Mouse (Mus musculus): ENCODE data around the gene Chchd10. TPM values are rescaled to one million over a fixed set of nuclear protein-coding genes. Genes with fewer than 3 reads are reported as not detected.

Gene Chchd10
- total and polyA plus RNA-seq, 3 experiments = 147 to 540 (median 254) TPM

DNA sequence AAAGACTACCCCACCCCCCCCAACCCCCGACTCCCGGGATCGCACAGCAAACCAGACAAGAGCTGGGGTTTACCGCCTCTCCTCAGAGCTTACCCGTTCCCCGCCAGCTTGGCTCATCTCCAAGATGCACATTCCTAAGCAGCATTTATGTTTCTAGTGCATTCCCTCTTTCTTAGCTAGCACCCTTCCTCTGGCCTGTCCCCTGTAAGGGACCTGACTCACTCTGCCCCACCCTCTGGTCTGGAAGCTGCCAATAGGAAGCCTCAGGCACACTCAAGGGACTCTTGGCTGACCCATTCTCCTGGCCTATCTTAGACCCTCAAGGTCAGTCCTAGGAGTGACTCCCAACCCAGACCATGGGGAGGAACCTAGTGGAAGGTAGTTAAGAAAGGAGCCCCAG, 2.6 kb upstream of the Chchd10 start:
- no peak for TF ChIP-seq ZNF384 (IDR thresholded peaks at IDR 0.05; ENCODE audit: low read depth, low read length)
- TF ChIP-seq TCF12 (IDR thresholded peaks at IDR 0.05; ENCODE audit: low read depth, low read length) = no peak
- TF ChIP-seq MAX (IDR thresholded peaks at IDR 0.05; ENCODE audit: low read length) = no peak
- no peak for TF ChIP-seq ZMIZ1 (IDR thresholded peaks at IDR 0.05; ENCODE audit: low read depth, low read length)
- no peak for TF ChIP-seq E2F4 (IDR thresholded peaks at IDR 0.05; ENCODE audit: insufficient replicate concordance, low read depth, low read length)
- no peak for TF ChIP-seq MAFK (IDR thresholded peaks at IDR 0.05; ENCODE audit: insufficient replicate concordance, low read length)
- TF ChIP-seq JUN (IDR thresholded peaks at IDR 0.05; ENCODE audit: insufficient read depth, low read depth, low read length) = no peak
- TF ChIP-seq ETS1 (conservative IDR thresholded peaks at IDR 0.05; ENCODE audit: low read depth, low read length) = no peak
- no peak for TF ChIP-seq USF1 (IDR thresholded peaks at IDR 0.05; ENCODE audit: low read depth, low read length)
- TF ChIP-seq SIN3A (IDR thresholded peaks at IDR 0.05; ENCODE audit: low read length) = no peak
- no peak for TF ChIP-seq HCFC1 (IDR thresholded peaks at IDR 0.05; ENCODE audit: low read depth, low read length)
- no peak overlapping the region for H3K27ac ChIP-seq (ENCODE audit: insufficient read depth, low read depth)
- H3K79me2 ChIP-seq (replicated peaks; ENCODE audit: control insufficient read depth, extremely low read depth, insufficient read depth, poor library complexity, severe bottlenecking) = no peaks in the 10 kb centered on the region
- dilution Hi-C loops (cut with MboI; ENCODE audit: extremely low pct_ligation_motif_present, extremely low pct_unique_long_range_greater_than_20kb, low sequenced_read_pairs) (no loop called here), in situ Hi-C loops (cut with MboI; ENCODE audit: low pct_ligation_motif_present, low pct_unique_long_range_greater_than_20kb, low sequenced_read_pairs) (no loop called here)
- H3K4me3 ChIP-seq (replicated peaks in 1 of 3; ENCODE audit: low read depth in 2 of 3, low read length in 2 of 3, poor library complexity in 1 of 3) = no peak overlapping the region
- DNase-seq (ENCODE audit: extremely low read depth) = no peak
- peaks cover 44% of the 10 kb centered on the region for H3K27me3 ChIP-seq (replicated peaks)
- H3K4me1 ChIP-seq (ENCODE audit: control insufficient read depth in 1 of 2, insufficient read depth in 2 of 2) = peaks cover 7 to 17% of the 10 kb centered on the region in 2 experiments
- H3K4me2 ChIP-seq (ENCODE audit: insufficient read depth, low read depth, poor library complexity, severe bottlenecking) = no peak overlapping the region
- H3K36me3 ChIP-seq (replicated peaks in 1 of 2; ENCODE audit: control insufficient read depth in 1 of 2, insufficient read depth in 1 of 2, low read length in 1 of 2) = peaks cover 0 to 3% of the 10 kb centered on the region in 2 experiments
- H3K9me3 ChIP-seq (replicated peaks; ENCODE audit: low read length) = no peaks in the 10 kb centered on the region
- no peak overlapping the region for H3K9ac ChIP-seq (ENCODE audit: insufficient read depth, low read depth)

DNA sequence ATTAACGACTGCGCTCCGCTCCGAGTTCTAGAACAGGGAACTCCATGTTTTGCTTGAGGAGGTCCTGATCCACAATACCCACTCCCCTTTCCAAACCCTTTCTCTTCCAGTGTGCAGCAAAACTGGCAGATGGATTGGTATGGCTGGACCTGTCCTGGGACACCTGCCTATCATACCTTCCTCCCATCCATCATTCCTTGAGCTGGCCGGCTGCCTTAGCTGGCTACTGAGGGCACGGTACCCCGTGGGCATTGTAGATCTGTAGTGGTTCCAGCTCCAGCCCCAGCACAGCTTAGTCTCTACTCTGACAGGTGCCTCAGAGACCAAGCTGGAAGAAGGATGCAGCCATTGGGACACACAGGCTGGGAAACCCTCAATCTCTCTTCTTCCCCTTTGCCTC, 1.6 kb upstream of the Chchd10 start:
- Histone ChIP-seq H3K27ac (ENCODE audit: insufficient read depth, low read depth) (no peak overlapping the region), H3K9ac (ENCODE audit: insufficient read depth, low read depth) (no peak overlapping the region), H3K9me3 (replicated peaks; ENCODE audit: low read length) (no peaks in the 10 kb centered on the region), H3K4me3 (replicated peaks in 1 of 3; ENCODE audit: low read depth in 2 of 3, low read length in 2 of 3, poor library complexity in 1 of 3) (no peak overlapping the region), H3K36me3 (replicated peaks in 1 of 2; ENCODE audit: control insufficient read depth in 1 of 2, insufficient read depth in 1 of 2, low read length in 1 of 2) (no peaks in the 10 kb centered on the region), H3K4me1 (ENCODE audit: control insufficient read depth in 1 of 2, insufficient read depth in 2 of 2) (peaks cover 7 to 19% of the 10 kb centered on the region in 2 experiments), H3K27me3 (replicated peaks) (peaks cover 44% of the 10 kb centered on the region), H3K79me2 (replicated peaks; ENCODE audit: control insufficient read depth, extremely low read depth, insufficient read depth, poor library complexity, severe bottlenecking) (no peaks in the 10 kb centered on the region), H3K4me2 (ENCODE audit: insufficient read depth, low read depth, poor library complexity, severe bottlenecking) (no peak overlapping the region)
- no peak for TF ChIP-seq IRF4 (IDR thresholded peaks at IDR 0.05; ENCODE audit: low read depth, low read length)
- TF ChIP-seq KAT2A (IDR thresholded peaks at IDR 0.05; ENCODE audit: insufficient replicate concordance, low read length) = no peak
- no peak for TF ChIP-seq CTCF (conservative IDR thresholded peaks at IDR 0.05 in 1 of 2, IDR thresholded peaks at IDR 0.05 in 1 of 2; ENCODE audit: low read depth in 2 of 2, low read length in 2 of 2)
- TF ChIP-seq ZC3H11A (IDR thresholded peaks at IDR 0.05; ENCODE audit: low read depth, low read length) = no peak
- TF ChIP-seq UBTF (IDR thresholded peaks at IDR 0.05; ENCODE audit: low read depth, low read length) = no peak
- TF ChIP-seq NELFE (IDR thresholded peaks at IDR 0.05; ENCODE audit: low read depth, low read length) = no peak
- no peak for TF ChIP-seq ELF1 (IDR thresholded peaks at IDR 0.05; ENCODE audit: low read depth, low read length)
- no peak for TF ChIP-seq ZNF384 (IDR thresholded peaks at IDR 0.05; ENCODE audit: low read depth, low read length)
- TF ChIP-seq USF1 (IDR thresholded peaks at IDR 0.05; ENCODE audit: low read depth, low read length) = no peak
- in situ Hi-C loops (cut with MboI; ENCODE audit: low pct_ligation_motif_present, low pct_unique_long_range_greater_than_20kb, low sequenced_read_pairs) (no loop called here), dilution Hi-C loops (cut with MboI; ENCODE audit: extremely low pct_ligation_motif_present, extremely low pct_unique_long_range_greater_than_20kb, low sequenced_read_pairs) (no loop called here)
- no peak for DNase-seq (ENCODE audit: extremely low read depth)

Data from CH12.LX (cell line).